Mouse (Mus musculus) heart, postnatal 0 days (tissue): ENCODE data around the gene Btbd35f15.
"Not testable (repeated sequence)": the region's sequence is repeated elsewhere in the genome, so short reads cannot be mapped to it uniquely, and the experiment has no call there.

Experiments
- CTCF ChIP-seq: IDR thresholded peaks from 2 replicates; pipeline ENCODE4 v1.5.1; 2016; ENCODE audit warnings: antibody characterized with exemption, control low read depth, low read depth
- EP300 ChIP-seq: IDR thresholded peaks from 2 replicates; pipeline ENCODE4 v1.6.1; 2016; ENCODE audit warnings: antibody characterized with exemption, low read depth

DNA sequence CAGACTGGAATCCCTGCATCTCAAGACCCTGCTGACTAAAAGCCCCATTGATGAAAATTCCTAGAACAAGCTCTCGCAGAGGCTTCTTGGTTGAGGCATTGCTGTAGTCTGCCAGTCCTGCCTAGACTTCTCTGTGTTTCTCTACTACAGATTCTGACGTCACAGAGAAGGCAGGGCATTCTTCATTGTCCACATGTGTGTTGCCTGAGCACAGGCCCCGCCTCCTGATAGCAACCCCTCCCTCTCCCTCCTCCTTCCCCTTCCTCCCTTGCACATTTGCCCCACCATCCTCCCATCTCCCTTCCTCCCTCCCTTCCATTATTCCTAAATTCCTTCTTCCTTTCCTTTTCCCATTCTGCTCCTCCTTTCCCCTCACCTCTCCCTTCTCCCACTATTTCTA, at the start of gene Btbd35f15:
- TF ChIP-seq EP300, CTCF: not testable (repeated sequence)
